Mouse (Mus musculus) spleen, postnatal 36 days (tissue): ENCODE data around the gene Gm7682.
"Not testable (repeated sequence)": the region's sequence is repeated elsewhere in the genome, so short reads cannot be mapped to it uniquely, and the experiment has no call there.

Source experiments
- DNase-seq, 2 experiments: peaks; one replicate each; pipeline ENCODE4 v3.0.0; 2022; ENCODE audit warnings: low spot score in 2 of 2, mixed read lengths in 1 of 2

The Gm7682 gene

GRCm38 (mm10) chr5:94445484-94445883 is at the start of gene Gm7682:
Gm7682 (plus strand) TSS chr5:94445784.
- DNase-seq, result not testable (repeated sequence)
